Mouse (Mus musculus): ENCODE data around the gene Cep19.
"Not testable (repeated sequence)": the region's sequence is repeated elsewhere in the genome, so short reads cannot be mapped to it uniquely, and the experiment has no call there.

The Cep19 gene

DNA sequence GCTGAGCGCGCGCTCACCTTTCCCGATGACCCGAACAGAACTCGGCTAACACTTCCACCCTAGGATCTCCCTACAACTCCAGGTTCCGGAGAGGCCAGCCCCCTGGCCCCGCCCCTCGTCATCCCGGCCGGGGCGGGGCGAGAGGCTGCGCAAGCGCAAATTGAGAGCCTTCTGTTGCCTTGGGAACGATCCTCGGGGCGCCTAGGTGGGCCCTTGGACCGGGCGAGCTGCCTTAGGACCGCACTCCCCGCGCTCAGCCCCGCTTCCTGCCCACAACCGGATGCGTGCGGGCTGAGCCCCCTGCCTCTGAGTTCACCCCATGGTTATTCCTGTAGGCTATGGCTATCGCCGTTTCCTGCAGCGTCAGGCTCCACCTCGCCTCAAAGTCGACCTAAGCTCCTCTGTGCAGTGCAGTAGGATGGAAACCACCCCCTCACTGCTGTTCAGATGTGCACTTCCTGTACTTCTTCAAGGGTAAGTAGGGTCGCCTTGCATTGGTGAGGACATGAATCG is at the start of gene Cep19, which contains the start of gene Pigx:
Gene Cep19, plus strand, starts transcription at position 163 of the 513 bp plus-strand sequence.
Gene Pigx, minus strand, starts transcription at position 103 of the 513 bp plus-strand sequence.
- peak; percentile 95 for DNase-seq (ENCODE audit: low spot score)

DNA sequence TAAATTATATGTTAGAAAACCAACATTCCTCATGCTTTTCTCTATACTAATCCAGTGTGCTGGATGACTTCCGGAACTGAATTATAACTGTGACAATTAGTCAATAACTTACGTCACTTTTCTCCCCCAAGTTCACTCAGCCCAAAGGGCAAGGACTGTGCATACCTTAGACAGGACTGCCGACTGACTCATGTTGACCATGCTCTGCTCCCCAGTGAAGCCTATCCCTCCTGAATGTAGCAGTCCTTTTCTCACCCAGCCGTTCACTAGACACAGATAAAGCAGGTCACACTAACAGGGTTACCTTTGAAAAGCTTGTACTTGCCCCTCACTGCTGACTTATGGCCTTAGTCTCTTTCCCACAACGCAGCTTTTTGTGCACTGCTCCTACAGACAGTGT is 40.8 kb upstream of the Cep19 start:
- no peak for DNase-seq (ENCODE audit: low spot score)

DNA sequence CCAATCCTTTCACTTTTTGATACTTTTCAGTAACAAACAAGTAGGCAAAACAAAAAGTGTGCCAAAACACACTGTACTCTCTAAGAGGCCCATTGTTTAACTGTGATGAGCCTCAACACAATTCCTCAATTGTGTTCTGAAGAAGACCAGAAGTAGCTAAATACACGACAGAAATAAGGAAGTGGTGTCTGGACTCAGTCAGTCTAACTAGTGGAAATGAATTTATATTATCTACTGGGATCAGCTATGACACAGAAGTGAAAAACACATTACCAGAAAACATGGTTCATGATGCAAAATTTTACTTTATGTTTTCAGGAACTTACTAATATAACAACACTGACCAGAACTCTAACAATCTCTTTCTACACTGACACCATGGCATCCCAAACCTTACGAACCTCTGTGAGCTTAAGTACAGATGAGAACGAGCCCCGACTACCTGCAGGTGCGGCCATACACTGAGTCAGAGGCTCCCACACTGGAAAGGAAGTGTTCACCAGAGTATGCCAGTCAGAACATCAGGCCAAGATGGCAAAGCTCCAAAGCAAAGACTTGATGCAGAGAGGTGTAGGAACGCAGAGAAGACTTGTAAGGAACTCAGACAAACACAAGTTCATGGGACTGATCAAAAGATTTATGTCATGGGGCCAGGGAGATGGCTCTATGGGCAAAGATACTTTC is 39.6 kb upstream of the Cep19 start:
- DNase-seq (ENCODE audit: low spot score): no peak

DNA sequence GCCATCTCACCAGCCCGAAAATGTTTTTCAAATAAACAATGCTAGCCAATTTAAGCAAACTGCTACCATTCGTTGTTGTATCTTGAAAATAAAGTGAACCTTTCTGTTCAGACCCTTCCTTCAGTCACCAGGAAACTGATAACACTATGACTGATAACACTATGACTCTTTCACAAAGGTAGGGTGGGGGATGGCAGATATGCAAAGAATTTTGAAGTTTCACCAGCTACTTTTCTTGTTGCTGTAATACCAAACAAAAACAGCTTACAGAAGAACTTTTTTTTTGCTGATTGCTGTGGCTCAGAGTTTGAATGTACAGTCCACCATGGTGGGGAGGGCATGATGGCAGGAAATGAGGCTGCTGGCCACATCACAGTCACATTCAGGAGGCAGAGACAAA is 37.4 kb upstream of the Cep19 start:
- DNase-seq (ENCODE audit: low spot score): no peak

DNA sequence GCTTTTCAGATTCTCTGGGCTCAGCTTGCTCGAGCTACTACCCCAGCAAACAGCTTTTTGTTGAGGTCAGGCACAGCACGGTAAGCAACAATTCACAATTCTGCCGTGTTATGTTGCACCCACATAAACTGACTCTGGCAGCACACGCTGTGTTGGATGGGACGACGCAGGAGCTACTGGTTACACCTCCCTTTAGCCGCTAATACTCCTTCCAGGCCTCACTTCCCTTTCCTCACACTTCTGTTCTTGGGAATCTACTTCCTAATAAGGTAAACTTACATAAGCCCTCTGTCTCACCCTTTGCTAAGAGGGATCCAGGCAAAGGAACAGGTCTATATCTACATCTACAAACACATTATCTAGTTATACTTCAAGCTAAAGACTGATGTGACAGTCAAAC is 35.7 kb upstream of the Cep19 start:
- DNase-seq (ENCODE audit: low spot score): no peak

DNA sequence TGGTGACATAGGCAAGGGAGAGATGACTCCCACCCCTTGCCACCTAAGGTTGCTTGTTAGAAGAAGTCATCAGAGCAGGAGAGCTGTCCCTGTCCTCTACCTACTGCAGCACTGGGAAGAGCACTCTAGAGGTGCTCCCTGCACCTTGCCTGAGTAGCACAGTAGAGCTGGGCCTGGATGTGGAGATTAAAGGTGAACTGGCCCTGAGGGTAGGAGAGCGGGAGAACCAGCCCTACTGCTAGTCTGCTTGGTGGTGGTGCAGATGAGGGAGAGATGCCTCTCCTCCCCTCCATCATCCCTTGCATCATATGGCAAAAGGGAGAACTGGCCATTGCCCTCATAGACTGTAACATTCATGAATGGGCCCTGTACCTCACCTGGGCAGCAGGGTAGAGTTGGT is 32.7 kb upstream of the Cep19 start:
- DNase-seq (ENCODE audit: low spot score): no peak

- DNase-seq (ENCODE audit: low spot score): no peak
Measured at GRCm38 (mm10) chr16:32068389-32069300, 31.0 kb upstream of the Cep19 start.

GRCm38 (mm10) chr16:32070070-32070469 is 29.5 kb upstream of the Cep19 start:
- not testable (repeated sequence) for DNase-seq (ENCODE audit: low spot score)

DNA sequence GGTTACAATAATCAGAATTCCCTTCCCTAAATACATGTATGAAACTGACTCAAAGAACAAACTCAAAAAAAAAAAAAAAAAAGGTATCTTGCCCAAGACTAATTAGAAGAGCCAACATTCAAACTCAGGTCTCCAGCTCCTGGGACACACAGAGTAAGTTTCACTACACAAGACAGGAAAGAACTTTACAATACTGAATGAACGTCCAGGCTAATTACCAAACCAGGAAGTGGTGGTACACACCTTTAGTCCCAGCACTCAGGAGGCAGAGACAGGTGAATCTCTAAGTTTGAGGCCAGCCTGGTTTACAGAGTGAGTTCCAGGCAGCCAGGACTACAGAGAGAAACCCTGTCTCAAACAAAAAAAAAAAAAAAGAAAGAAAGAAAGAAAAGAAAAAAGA is 23.8 kb upstream of the Cep19 start:
- no peak for DNase-seq (ENCODE audit: low spot score)

GRCm38 (mm10) chr16:32076406-32076805 is 23.2 kb upstream of the Cep19 start:
- no peak for DNase-seq (ENCODE audit: low spot score)

GRCm38 (mm10) chr16:32077648-32078407 is 21.8 kb upstream of the Cep19 start:
- peak; percentile 26 for DNase-seq (ENCODE audit: low spot score)

- peak; percentile 65 for DNase-seq (ENCODE audit: low spot score)
Measured at GRCm38 (mm10) chr16:32078408-32078990, 21.1 kb upstream of the Cep19 start.

DNA sequence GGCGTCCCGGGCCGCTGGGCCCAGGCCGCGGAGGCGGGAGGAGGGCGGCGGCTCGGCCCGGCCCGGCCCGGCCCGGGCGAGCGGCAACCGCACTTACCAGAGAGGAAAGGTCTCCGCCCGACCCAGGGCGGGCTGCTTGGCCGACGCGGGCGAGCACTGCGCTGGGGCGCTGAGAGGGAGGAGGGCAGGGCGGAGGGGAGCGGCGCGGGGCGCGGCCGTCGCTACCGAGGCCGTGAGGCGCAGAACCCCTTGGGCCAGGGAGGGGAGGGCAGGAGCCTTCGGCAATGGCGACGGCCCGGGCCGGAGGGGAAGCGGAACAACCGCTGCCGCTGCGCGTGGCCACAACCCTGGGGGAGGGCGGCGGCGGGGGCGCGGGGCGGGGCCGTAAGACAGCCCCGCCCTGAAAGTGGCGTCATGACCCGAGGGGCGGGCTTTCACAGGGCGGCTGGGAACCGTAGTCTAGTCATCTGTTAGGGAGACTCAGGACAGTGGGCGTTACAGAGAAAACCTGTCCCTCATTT is 20.5 kb upstream of the Cep19 start, which contains the start of gene Pak2:
Gene Pak2, minus strand, starts transcription at position 352 of the 521 bp plus-strand sequence.
- DNase-seq (ENCODE audit: low spot score): peak; percentile 93

DNA sequence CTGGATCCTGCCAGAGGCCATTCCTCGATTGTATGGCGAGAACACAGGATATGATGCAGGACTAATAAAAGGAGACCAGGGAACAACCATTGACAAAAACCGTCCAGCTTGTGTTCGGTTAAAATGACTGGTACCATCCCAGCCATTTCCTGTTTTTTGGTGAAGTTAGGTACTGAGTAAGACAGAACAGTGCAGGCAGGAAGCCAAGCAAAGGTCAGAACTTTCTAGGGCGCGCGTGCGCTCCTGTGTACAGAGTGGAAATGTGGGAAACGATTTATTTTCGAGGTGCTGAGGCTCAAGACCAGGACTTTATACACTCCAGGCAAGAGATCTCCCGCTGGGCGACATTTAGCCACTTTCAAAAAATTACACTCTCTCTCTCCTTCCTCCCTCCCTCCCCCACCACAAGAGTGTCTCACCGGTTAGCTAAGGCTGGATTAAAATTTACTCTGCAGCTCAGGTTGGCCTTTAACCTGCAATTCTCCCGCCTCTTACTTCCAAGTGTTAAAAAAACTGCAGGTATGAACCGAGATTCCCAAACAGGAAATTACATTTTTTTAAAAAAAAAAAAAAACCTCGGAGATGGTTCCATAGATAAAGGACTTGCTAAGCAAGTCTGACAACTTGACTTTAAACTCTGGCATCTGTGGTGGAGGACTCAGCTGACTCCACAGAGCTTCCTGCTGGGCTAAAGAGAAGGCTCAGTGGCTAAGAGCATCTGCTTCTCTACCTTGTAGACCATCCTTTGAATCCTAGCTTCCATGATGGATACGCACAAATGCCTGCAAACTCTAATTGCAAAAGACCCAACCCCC is 11.8 kb upstream of the Cep19 start:
- DNase-seq (ENCODE audit: low spot score): no peak

- DNase-seq (ENCODE audit: low spot score): no peak
Measured at GRCm38 (mm10) chr16:32091466-32091865, 8.1 kb upstream of the Cep19 start.

DNA sequence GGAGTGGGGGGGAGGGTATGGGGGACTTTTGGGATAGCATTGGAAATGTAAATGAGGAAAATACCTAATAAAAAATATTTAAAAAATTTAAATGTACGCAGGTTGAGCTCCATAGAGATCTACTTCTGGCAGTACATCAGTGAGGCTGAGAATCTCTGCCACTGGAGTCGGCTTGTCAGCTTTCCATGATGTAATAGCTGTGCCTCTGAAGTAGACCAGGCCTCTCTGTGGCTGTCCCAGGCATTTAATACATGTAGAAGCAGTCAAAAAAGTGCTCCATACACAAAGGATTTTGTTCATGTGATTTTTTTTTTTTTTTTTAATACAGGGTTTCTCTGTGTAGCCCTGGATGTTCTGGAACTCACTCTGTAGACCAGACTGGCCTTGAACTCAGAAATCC is 1.8 kb upstream of the Cep19 start:
- DNase-seq (ENCODE audit: low spot score): not testable (repeated sequence)

DNA sequence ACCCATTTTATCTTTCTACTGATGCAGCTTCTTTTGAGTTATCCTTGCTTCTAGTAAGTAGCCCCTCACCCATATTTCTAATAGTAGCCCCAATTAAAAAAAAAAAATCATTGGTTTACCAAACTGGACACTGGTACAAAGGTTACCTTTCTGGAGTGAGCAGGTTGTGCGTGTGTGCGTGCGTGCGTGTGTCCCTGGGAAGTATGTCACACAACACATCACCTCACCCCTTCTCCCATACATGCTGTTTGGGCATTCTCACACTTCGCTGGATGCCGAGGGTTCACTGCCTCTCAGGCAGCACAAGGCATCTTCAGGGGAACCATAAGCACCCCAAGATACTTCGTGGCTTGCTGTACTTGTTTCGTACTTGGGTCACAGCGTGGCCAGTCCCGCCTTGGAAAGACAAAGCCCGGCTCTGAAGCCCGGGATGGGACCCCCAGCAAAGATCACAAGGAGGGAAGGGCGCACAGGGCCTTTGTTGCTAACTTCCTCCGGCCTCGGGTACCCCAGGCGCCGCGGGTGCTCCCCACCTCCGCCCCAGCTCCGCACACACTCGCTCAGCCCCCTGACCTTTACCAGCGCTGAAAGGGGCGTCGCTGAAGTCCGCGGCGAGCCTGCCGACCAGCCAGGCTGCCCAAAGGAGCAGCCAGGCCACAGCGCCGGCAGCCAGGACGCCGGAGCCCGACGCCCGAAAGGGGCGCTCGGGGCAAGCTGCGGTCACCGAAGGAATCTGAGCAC is 533 bp upstream of the Cep19 start:
- no peak for DNase-seq (ENCODE audit: low spot score)

DNA sequence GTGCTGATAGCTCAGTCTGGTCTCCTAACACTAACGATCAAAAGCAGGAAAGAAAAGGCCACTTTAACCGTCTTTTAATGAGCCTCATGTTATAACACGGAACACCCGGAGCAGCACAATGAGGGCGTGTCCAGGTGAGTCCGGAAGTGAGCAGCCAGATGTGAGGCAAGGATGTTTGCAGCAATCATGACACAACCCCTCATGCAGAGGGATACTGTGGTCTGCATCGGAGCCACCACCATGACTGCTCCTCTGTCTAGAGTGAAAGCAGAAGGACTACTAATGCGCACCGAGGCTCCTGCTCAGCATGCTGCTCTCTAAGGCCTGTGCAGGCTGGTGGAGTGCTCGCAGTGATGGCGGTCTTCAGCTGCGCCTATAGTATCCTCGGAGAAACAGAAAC is 2.7 kb downstream of the Cep19 start:
- DNase-seq (ENCODE audit: low spot score): no peak

- no peak for DNase-seq (ENCODE audit: low spot score)
Measured at GRCm38 (mm10) chr16:32105698-32106097, 6.1 kb downstream of the Cep19 start.
